Mouse (Mus musculus): Measurements from ENCODE around the gene Rbms3. TPM values are rescaled to one million over a fixed set of nuclear protein-coding genes. Genes with fewer than 3 reads are reported as not detected.

Gene Rbms3
- polyA plus RNA-seq, 1 experiment from 2014 or later: not detected

GRCm38 (mm10) chr9:117297662-117298531 lies 331.8 kb downstream of the Rbms3 start:
- H3K27ac ChIP-seq: no peak overlapping the region
- H3K36me3 ChIP-seq (ENCODE audit: inconsistent target): no peaks in the 10 kb centered on the region
- H3K4me3 ChIP-seq (ENCODE audit: inconsistent target): no peak overlapping the region
- H3K79me2 ChIP-seq (ENCODE audit: inconsistent target): no peaks in the 10 kb centered on the region
- 69% methylated on average over 15 of the region's 15 CpGs for WGBS (ENCODE audit: missing documents)

GRCm38 (mm10) chr9:117291066-117291850 lies 338.5 kb downstream of the Rbms3 start:
- no peaks in the 10 kb centered on the region for H3K79me2 ChIP-seq (ENCODE audit: inconsistent target)
- H3K36me3 ChIP-seq (ENCODE audit: inconsistent target): no peaks in the 10 kb centered on the region
- no peak overlapping the region for H3K27ac ChIP-seq
- WGBS (ENCODE audit: missing documents): 87% methylated on average over 15 of the region's 15 CpGs
- H3K4me3 ChIP-seq (ENCODE audit: inconsistent target): no peak overlapping the region

- Histone ChIP-seq H3K79me2 (ENCODE audit: inconsistent target) (no peaks in the 10 kb centered on the region), H3K27ac (no peak overlapping the region), H3K4me3 (ENCODE audit: inconsistent target) (no peak overlapping the region), H3K36me3 (ENCODE audit: inconsistent target) (no peaks in the 10 kb centered on the region)
- 84% methylated on average over 12 of the region's 12 CpGs for WGBS (ENCODE audit: missing documents)
Measured at GRCm38 (mm10) chr9:117274846-117275245, 354.9 kb downstream of the Rbms3 start.

DNA sequence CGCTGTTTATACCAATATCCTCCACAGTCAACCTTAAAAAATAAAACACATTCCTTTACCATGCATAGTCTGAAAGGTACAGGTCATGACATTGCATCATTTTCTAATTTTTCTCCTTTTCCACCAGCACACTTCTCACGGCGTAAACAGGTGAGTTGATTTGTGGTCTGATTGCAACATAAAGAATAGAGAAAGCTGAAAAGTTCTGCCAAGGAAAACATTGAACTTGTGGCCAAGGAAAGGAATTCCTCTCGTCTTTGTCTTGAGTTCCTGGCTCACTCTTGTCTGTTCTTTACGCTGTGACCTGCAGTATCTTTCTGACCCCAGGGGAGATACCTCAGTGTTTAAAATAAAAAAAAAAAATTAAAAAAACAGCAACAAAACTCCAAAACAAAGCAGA lies 370.1 kb downstream of the Rbms3 start:
- 92% methylated on average over 5 of the region's 5 CpGs for WGBS (ENCODE audit: missing documents)
- no peak overlapping the region for H3K4me3 ChIP-seq (ENCODE audit: inconsistent target)
- no peaks in the 10 kb centered on the region for H3K79me2 ChIP-seq (ENCODE audit: inconsistent target)

GRCm38 (mm10) chr9:117253361-117253760 lies 376.4 kb downstream of the Rbms3 start:
- H3K79me2 ChIP-seq (ENCODE audit: inconsistent target): no peaks in the 10 kb centered on the region
- no peak overlapping the region for H3K4me3 ChIP-seq (ENCODE audit: inconsistent target)
- WGBS (ENCODE audit: missing documents): 50% methylated on average over 11 of the region's 11 CpGs
- H3K36me3 ChIP-seq (ENCODE audit: inconsistent target): no peaks in the 10 kb centered on the region
- H3K27ac ChIP-seq: no peak overlapping the region

More for the DNA sequence above, 370.1 kb downstream of the Rbms3 start:
- Histone ChIP-seq H3K36me3 (ENCODE audit: inconsistent target) (no peaks in the 10 kb centered on the region), H3K27ac (no peak overlapping the region)

GRCm38 (mm10) chr9:117252411-117252861 lies 377.3 kb downstream of the Rbms3 start:
- H3K79me2 ChIP-seq (ENCODE audit: inconsistent target): no peaks in the 10 kb centered on the region
- H3K36me3 ChIP-seq (ENCODE audit: inconsistent target): no peaks in the 10 kb centered on the region
- H3K4me3 ChIP-seq (ENCODE audit: inconsistent target): peak overlapping the region; percentile 1; the same call in 1 of the 2 replicates
- no peak overlapping the region for H3K27ac ChIP-seq
- 6% methylated on average over 9 of the region's 10 CpGs for WGBS (ENCODE audit: missing documents)

DNA sequence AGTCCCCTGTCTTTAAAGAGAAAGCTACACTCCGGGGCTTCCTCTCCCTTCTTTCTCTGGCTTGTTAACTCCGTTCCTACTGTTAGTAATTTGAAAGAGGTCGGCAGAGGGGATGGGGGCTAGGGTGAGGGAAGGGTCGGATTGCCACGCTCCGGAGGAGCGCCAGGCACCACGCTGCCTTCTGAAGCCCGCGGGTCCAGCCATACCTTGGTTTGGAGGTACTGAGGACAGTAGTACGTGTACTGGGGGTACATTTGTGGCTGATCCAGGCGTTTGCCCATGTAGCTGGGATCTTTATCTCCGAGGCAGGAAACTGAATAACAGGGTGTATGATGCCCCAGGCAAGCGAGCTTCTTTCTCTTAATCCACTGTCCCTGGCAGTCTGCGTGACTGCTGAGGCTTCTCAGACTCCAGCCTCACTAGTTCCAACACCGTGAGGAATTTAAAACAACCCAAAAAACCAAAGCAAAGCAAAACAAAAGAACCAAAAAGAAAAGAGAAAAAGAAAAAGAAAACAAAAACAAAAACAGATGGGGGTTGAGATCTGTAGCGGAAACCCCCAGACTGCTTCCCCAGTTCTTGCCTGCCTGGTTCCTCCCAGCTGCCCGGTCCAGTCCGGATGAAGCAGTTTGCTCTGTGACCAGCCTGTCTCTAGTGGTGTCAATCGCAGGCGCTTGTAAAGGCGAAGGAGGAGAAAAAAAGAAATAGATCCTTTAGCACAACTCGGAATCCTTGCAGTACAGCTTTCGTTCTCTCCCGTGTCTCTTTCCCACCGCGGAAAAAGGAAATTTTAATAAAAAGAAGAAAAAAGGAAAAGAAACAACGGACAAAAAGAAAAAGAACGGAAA lies 378.0 kb downstream of the Rbms3 start:
- H3K27ac ChIP-seq: no peak overlapping the region
- 3% methylated on average over 29 of the region's 29 CpGs for WGBS (ENCODE audit: missing documents)
- no peaks in the 10 kb centered on the region for H3K36me3 ChIP-seq (ENCODE audit: inconsistent target)
- H3K4me3 ChIP-seq (ENCODE audit: inconsistent target): peak overlapping the region; percentile 1; the same call in 1 of the 2 replicates
- H3K79me2 ChIP-seq (ENCODE audit: inconsistent target): no peaks in the 10 kb centered on the region

- Histone ChIP-seq H3K27ac (no peak overlapping the region), H3K4me3 (ENCODE audit: inconsistent target) (no peak overlapping the region), H3K79me2 (ENCODE audit: inconsistent target) (no peaks in the 10 kb centered on the region), H3K36me3 (ENCODE audit: inconsistent target) (no peaks in the 10 kb centered on the region)
- WGBS (ENCODE audit: missing documents): 80% methylated on average over 2 of the region's 2 CpGs
Measured at GRCm38 (mm10) chr9:117250831-117251165, 378.9 kb downstream of the Rbms3 start.

- Histone ChIP-seq H3K27ac (no peak overlapping the region), H3K79me2 (ENCODE audit: inconsistent target) (no peaks in the 10 kb centered on the region), H3K36me3 (ENCODE audit: inconsistent target) (no peaks in the 10 kb centered on the region), H3K4me3 (ENCODE audit: inconsistent target) (no peak overlapping the region)
- WGBS (ENCODE audit: missing documents): 76% methylated on average over 13 of the region's 13 CpGs
Measured at GRCm38 (mm10) chr9:117250036-117250830, 379.5 kb downstream of the Rbms3 start.

DNA sequence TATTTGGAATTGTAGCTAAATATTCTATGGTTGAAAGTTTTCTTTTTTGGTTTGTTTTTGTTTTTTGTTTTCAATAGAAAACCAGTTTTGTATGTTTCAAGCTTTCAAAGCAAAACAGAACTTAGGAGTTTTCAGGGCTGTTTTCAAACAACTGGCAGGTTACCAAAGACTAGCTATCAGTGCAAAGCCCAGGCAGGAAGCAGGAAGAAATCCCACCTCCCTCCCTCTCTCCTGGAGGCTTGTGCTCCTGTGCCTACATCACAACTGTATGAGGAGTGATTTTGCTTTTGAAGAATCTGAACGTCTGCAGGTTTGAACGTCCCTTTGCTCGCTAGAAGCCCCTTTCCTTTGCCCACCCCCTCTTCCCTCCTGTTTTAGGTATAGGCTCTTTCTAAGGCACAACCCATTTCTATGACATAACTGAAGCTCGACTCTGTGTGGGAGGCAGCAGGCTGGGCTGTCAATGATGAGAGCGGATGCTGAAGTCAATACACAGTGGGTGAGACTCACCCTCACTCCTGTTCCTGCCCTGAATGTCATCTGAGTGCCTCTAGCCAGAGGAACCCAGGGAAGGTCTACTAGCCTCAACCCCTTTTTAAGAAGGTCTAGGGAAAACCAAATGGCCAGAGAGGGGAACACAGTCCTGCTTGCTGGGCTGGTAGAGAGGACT lies 382.3 kb downstream of the Rbms3 start:
- 30% methylated on average over 5 of the region's 5 CpGs for WGBS (ENCODE audit: missing documents)
- H3K27ac ChIP-seq: no peak overlapping the region

DNA sequence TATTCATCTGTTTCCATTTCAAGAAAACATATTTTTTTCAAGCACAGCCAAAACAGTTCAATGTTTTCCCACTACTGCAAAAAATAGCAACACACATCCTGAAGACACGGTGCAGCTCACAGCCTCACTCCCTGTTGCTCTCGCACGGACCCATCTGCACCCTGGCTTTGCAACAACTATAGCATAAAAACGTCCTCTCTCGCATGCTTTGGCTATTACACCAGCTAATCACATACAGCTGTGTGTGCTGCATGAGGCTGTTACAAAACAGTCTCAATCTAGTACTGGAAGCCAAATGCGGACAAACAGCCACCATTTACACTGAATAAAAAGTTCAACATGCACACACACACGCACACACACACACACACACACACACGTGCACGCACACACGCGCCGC lies 383.5 kb downstream of the Rbms3 start:
- Histone ChIP-seq H3K36me3 (ENCODE audit: inconsistent target) (no peaks in the 10 kb centered on the region), H3K79me2 (ENCODE audit: inconsistent target) (no peaks in the 10 kb centered on the region), H3K27ac (no peak overlapping the region), H3K4me3 (ENCODE audit: inconsistent target) (no peak overlapping the region)
- 90% methylated on average over 12 of the region's 12 CpGs for WGBS (ENCODE audit: missing documents)

More for the DNA sequence above, 382.3 kb downstream of the Rbms3 start:
- Histone ChIP-seq H3K36me3 (ENCODE audit: inconsistent target) (no peaks in the 10 kb centered on the region), H3K79me2 (ENCODE audit: inconsistent target) (no peaks in the 10 kb centered on the region), H3K4me3 (ENCODE audit: inconsistent target) (no peak overlapping the region)

DNA sequence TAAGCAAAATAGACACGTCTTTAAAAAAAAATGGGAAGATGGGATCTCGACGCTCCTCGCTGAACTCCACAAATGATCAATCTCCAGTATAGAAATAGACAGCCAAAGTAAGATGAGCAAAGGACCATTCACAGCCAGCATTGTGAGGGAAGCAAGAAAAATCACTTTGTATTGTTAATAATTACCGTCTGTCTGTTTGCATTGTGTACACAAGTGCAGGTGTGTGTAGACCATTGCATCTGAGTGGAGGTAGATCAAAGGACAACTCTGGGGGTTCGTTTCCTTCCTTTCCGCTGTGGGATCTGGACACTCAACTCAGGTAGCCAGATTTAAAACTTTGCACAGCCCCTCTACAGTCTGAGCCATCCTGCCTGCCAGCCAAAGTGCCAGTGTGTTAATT lies 386.3 kb downstream of the Rbms3 start:
- Histone ChIP-seq H3K79me2 (ENCODE audit: inconsistent target) (no peaks in the 10 kb centered on the region), H3K4me3 (ENCODE audit: inconsistent target) (no peak overlapping the region), H3K36me3 (ENCODE audit: inconsistent target) (no peaks in the 10 kb centered on the region), H3K27ac (no peak overlapping the region)
- WGBS (ENCODE audit: missing documents): 90% methylated on average over 7 of the region's 7 CpGs

DNA sequence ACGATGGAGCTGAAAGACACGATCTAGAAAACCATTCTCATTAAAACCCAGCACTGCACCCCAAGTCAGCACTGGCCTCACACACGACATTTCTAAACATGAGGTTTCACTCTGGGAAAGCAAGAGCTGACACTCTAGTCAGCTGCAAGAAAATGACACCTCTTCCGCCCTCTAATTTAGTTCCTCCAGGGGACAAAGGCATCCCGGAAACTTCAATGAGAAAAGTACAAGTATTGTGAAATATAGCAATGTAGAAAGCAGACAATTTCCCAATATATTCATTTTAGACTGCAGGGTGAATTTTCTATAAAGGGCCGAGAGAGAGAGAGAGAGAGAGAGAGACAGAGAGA lies 395.0 kb downstream of the Rbms3 start:
- Histone ChIP-seq H3K79me2 (ENCODE audit: inconsistent target) (no peaks in the 10 kb centered on the region), H3K36me3 (ENCODE audit: inconsistent target) (no peaks in the 10 kb centered on the region)

More for the DNA sequence above, 395.0 kb downstream of the Rbms3 start:
- no peak overlapping the region for H3K27ac ChIP-seq
- H3K4me3 ChIP-seq (ENCODE audit: inconsistent target): no peak overlapping the region
- 87% methylated on average over 6 of the region's 6 CpGs for WGBS (ENCODE audit: missing documents)

Data from macrophage (primary cell).